Mouse (Mus musculus) Muller cell, postnatal 12 days (primary cell): Measurements from ENCODE around the gene Slc22a7.

ENCODE experiments used
- DNase-seq: peaks from one replicate; pipeline ENCODE4 v3.0.0-alpha.2; 2015; ENCODE audit errors: inconsistent ontology term

Gene Slc22a7

GRCm38 (mm10) chr17:46438298-46438873 is at the start of gene Slc22a7:
TSS of gene Slc22a7 (minus strand) at chr17:46438457.
- DNase-seq: no peak

GRCm38 (mm10) chr17:46487431-46487830 is 49.2 kb upstream of the Slc22a7 start, which contains the start of gene Ttbk1:
TSS of gene Ttbk1 (minus strand) at chr17:46487675.
- DNase-seq: peak; percentile 29

- no peak for DNase-seq
Measured at GRCm38 (mm10) chr17:46486995-46487394, 48.7 kb upstream of the Slc22a7 start.

GRCm38 (mm10) chr17:46484461-46484875 is 46.2 kb upstream of the Slc22a7 start:
- peak; percentile 7 for DNase-seq

GRCm38 (mm10) chr17:46484021-46484431 is 45.8 kb upstream of the Slc22a7 start:
- peak; percentile 37 for DNase-seq

- DNase-seq: peak; percentile 55
Measured at GRCm38 (mm10) chr17:46483561-46484001, 45.3 kb upstream of the Slc22a7 start.

- no peak for DNase-seq
Measured at GRCm38 (mm10) chr17:46477286-46477685, 39.0 kb upstream of the Slc22a7 start.

GRCm38 (mm10) chr17:46476601-46477000 is 38.3 kb upstream of the Slc22a7 start:
- no peak for DNase-seq

GRCm38 (mm10) chr17:46467830-46468229 is 29.6 kb upstream of the Slc22a7 start:
- DNase-seq: no peak

GRCm38 (mm10) chr17:46462226-46462625 is 24.0 kb upstream of the Slc22a7 start:
- no peak for DNase-seq

- no peak for DNase-seq
Measured at GRCm38 (mm10) chr17:46461347-46461746, 23.1 kb upstream of the Slc22a7 start.

- DNase-seq: no peak
Measured at GRCm38 (mm10) chr17:46460673-46461072, 22.4 kb upstream of the Slc22a7 start.

- no peak for DNase-seq
Measured at GRCm38 (mm10) chr17:46458439-46458838, 20.2 kb upstream of the Slc22a7 start.

GRCm38 (mm10) chr17:46457791-46458190 is 19.5 kb upstream of the Slc22a7 start:
- DNase-seq: no peak

- peak; percentile 60 for DNase-seq
Measured at GRCm38 (mm10) chr17:46455110-46455691, 16.9 kb upstream of the Slc22a7 start.

- DNase-seq: no peak
Measured at GRCm38 (mm10) chr17:46454539-46454938, 16.3 kb upstream of the Slc22a7 start.

GRCm38 (mm10) chr17:46453970-46454411 is 15.7 kb upstream of the Slc22a7 start:
- no peak for DNase-seq

- DNase-seq: no peak
Measured at GRCm38 (mm10) chr17:46453302-46453948, 15.2 kb upstream of the Slc22a7 start.

- no peak for DNase-seq
Measured at GRCm38 (mm10) chr17:46452683-46453082, 14.4 kb upstream of the Slc22a7 start.

GRCm38 (mm10) chr17:46446264-46446663 is 8.0 kb upstream of the Slc22a7 start:
- no peak for DNase-seq

GRCm38 (mm10) chr17:46444839-46445579 is 6.8 kb upstream of the Slc22a7 start:
- DNase-seq: no peak

- DNase-seq: no peak
Measured at GRCm38 (mm10) chr17:46439176-46439575, 919 bp upstream of the Slc22a7 start.
